Mouse (Mus musculus): ENCODE measurements around the gene Zranb3. TPM values are rescaled to one million over a fixed set of nuclear protein-coding genes. Genes with fewer than 3 reads are reported as not detected.

Gene Zranb3
- polyA plus RNA-seq, 1 experiment from 2014 or later = 1.4 TPM

DNA sequence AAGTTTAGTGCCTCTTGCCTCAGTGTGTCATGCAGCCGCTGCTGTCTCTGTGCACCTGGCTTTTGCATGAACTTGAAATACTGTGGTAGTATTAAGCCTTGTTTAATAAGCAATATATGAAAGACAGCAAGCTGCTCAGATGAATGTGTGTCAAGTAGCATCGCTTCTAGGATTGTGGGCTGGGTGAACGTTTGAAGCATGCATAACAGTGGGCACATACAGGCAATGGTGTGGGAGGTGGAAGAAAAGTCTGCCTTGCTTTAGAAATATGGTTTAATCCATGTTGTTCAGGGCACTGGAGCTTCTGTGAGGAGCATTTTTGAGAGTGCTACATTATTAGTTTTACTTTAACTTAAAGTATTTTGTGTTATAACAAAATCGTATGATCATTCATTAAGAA lies 109.0 kb downstream of the Zranb3 start:
- Histone ChIP-seq H3K9ac (ENCODE audit: low read length) (no peak overlapping the region), H3K27ac (replicated peaks) (no peak overlapping the region), H3K27me3 (ENCODE audit: control insufficient read depth, insufficient read depth, low read length) (no peaks in the 10 kb centered on the region), H3K4me3 (ENCODE audit: low read depth, low read length) (no peak overlapping the region), H3K9me3 (ENCODE audit: control insufficient read depth, low read length) (no peaks in the 10 kb centered on the region), H3K4me2 (replicated peaks; ENCODE audit: low read depth) (no peak overlapping the region), H3K4me1 (replicated peaks; ENCODE audit: control insufficient read depth, insufficient read depth) (no peaks in the 10 kb centered on the region), H3K36me3 (ENCODE audit: control insufficient read depth, insufficient read depth, low read length) (no peaks in the 10 kb centered on the region)
- WGBS = 93% methylated on average over 4 of the region's 4 CpGs
- DNase-seq (ENCODE audit: low spot score) (no peak), ATAC-seq (ENCODE audit: low FRiP score, low TSS enrichment) (no peak)
- TF ChIP-seq EP300 (optimal IDR thresholded peaks at IDR 0.05) (no peak), CTCF (IDR thresholded peaks at IDR 0.05; ENCODE audit: low read depth) (no peak)

DNA sequence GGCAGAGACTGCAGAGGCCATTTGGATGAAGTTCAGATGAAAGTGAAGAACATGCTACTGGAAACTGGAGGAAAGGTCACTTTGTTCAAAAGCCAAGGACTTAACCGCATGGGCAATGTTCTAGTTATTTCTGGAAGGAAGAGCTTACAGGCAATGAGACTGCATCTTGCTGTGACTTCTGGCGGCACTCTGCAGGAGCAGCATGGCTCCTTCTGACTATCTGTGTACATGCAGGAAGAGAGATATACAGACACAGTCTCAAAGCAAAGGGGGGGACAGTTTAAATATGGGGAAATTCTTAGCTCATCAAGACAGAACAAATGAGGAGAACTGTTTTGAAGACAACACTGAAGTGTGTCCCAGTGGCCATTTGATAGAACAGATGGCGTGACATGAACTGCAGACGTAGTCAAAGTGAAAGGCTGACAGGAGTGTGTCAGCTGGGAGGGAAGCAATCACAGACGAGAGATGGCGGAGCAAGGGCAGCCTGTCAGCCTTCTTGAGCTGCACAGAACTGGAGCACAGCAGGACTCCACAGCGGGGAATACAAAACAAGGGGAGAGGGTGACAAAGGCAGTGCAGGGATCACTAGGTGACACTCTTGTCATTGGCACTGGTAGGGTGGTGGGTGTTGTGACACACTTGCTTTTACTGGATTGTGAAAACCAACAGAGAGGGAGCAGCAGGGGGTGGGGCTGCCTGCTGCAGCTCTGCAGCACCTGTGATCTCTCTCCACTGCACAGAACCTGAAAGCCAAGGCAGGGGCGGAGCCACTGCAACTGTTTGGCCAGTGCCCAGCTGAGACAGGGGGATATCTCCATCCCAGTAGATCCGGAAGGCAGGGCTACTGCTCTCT lies 112.7 kb downstream of the Zranb3 start:
- Histone ChIP-seq H3K9ac (ENCODE audit: low read length) (peak overlapping the region; percentile 18; the same call in 1 of the 2 replicates), H3K9me3 (ENCODE audit: control insufficient read depth, low read length) (no peaks in the 10 kb centered on the region), H3K36me3 (ENCODE audit: control insufficient read depth, insufficient read depth, low read length) (no peaks in the 10 kb centered on the region), H3K4me2 (replicated peaks; ENCODE audit: low read depth) (no peak overlapping the region), H3K27me3 (ENCODE audit: control insufficient read depth, insufficient read depth, low read length) (no peaks in the 10 kb centered on the region), H3K4me3 (ENCODE audit: low read depth, low read length) (no peak overlapping the region), H3K4me1 (replicated peaks; ENCODE audit: control insufficient read depth, insufficient read depth) (no peaks in the 10 kb centered on the region), H3K27ac (replicated peaks) (peak overlapping the region; percentile 56)
- 56% methylated on average over 9 of the region's 9 CpGs for WGBS
- ATAC-seq (ENCODE audit: low FRiP score, low TSS enrichment) (peak; percentile 56; the same call in 1 of the 2 replicates), DNase-seq (ENCODE audit: low spot score) (peak; percentile 16)
- TF ChIP-seq EP300 (optimal IDR thresholded peaks at IDR 0.05) (no peak), CTCF (IDR thresholded peaks at IDR 0.05; ENCODE audit: low read depth) (peak; percentile 13; the same call in 1 of the 2 replicates)

DNA sequence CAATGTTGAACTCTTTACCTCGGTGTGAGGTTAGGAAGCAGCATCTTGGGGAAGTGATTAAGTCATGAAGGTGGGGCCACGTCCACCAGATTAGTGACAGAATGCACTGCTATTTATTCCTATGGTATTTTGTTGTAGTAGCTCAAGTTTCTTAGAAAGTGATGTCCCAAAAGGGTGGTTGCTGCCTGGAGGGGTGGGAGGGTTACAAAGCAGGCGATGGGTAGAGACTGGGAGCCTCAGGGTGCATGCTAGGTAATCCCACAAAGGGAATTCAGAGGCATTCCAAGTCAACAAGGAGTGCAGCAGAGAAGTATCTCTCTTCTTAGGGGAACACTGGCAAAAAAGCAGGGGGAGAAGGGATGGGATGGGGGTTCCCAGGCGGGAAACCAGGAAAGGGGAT lies 113.5 kb downstream of the Zranb3 start:
- H3K4me2 ChIP-seq (replicated peaks; ENCODE audit: low read depth) = no peak overlapping the region
- TF ChIP-seq EP300 (optimal IDR thresholded peaks at IDR 0.05) (no peak), CTCF (IDR thresholded peaks at IDR 0.05; ENCODE audit: low read depth) (no peak)
- H3K9ac ChIP-seq (ENCODE audit: low read length) = no peak overlapping the region
- no peaks in the 10 kb centered on the region for H3K4me1 ChIP-seq (replicated peaks; ENCODE audit: control insufficient read depth, insufficient read depth)
- H3K9me3 ChIP-seq (ENCODE audit: control insufficient read depth, low read length) = no peaks in the 10 kb centered on the region
- H3K27ac ChIP-seq (replicated peaks) = peak overlapping the region; percentile 35; the same call in 1 of the 2 replicates
- no peak for DNase-seq (ENCODE audit: low spot score)
- WGBS = 54% methylated on average over 4 of the region's 4 CpGs
- no peak for ATAC-seq (ENCODE audit: low FRiP score, low TSS enrichment)
- H3K4me3 ChIP-seq (ENCODE audit: low read depth, low read length) = no peak overlapping the region
- H3K27me3 ChIP-seq (ENCODE audit: control insufficient read depth, insufficient read depth, low read length) = no peaks in the 10 kb centered on the region
- H3K36me3 ChIP-seq (ENCODE audit: control insufficient read depth, insufficient read depth, low read length) = no peaks in the 10 kb centered on the region

DNA sequence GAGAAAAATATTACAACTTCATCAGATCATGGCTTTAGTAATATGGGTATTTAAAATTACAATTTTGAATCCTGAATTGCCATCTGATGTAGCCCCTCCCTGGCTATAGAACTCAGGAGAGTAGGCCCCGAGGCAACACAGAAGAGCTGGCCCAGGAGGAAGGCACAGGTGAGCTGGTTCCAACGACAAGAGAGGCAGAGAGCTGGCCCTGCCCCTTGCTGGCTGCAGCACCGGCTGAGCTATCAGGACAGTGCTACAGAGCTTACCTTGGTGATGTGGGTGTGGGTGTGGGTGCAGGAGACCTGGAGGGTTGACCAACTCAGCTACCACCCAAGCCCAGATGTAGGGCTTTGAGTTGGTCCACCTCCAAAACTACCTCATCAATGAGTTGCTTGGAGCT lies 114.6 kb downstream of the Zranb3 start:
- ATAC-seq (ENCODE audit: low FRiP score, low TSS enrichment) = no peak
- 65% methylated on average over 3 of the region's 3 CpGs for WGBS
- H3K4me1 ChIP-seq (replicated peaks; ENCODE audit: control insufficient read depth, insufficient read depth) = no peaks in the 10 kb centered on the region

DNA sequence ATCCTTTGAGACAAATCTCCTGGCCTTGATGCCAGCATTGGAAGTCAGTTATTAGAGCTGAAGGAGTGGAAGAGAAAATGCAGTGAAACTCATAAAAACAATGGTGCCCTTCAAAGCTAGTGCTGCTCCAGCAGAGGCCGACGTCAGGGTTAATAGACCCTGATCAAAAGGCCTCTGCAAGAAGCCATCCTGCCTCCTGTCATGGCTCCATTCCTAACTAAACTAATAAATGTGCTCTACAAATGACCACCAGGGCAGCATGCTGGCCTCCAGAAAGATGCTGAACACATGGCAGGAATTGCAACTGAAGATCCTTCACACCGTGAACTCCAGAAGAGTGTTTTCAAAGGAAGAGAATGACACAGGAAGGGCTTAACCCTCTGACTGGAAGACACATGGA lies 117.5 kb downstream of the Zranb3 start:
- 67% methylated on average over 3 of the region's 3 CpGs for WGBS
- TF ChIP-seq EP300 (optimal IDR thresholded peaks at IDR 0.05) (no peak), CTCF (IDR thresholded peaks at IDR 0.05; ENCODE audit: low read depth) (no peak)
- ATAC-seq (ENCODE audit: low FRiP score, low TSS enrichment) (no peak), DNase-seq (ENCODE audit: low spot score) (no peak)
- Histone ChIP-seq H3K4me2 (replicated peaks; ENCODE audit: low read depth) (no peak overlapping the region), H3K27me3 (ENCODE audit: control insufficient read depth, insufficient read depth, low read length) (no peaks in the 10 kb centered on the region), H3K9ac (ENCODE audit: low read length) (no peak overlapping the region), H3K9me3 (ENCODE audit: control insufficient read depth, low read length) (no peaks in the 10 kb centered on the region), H3K4me1 (replicated peaks; ENCODE audit: control insufficient read depth, insufficient read depth) (no peaks in the 10 kb centered on the region), H3K36me3 (ENCODE audit: control insufficient read depth, insufficient read depth, low read length) (no peaks in the 10 kb centered on the region), H3K4me3 (ENCODE audit: low read depth, low read length) (no peak overlapping the region), H3K27ac (replicated peaks) (no peak overlapping the region)

More for the DNA sequence above, 114.6 kb downstream of the Zranb3 start:
- no peak for DNase-seq (ENCODE audit: low spot score)
- no peak for TF ChIP-seq CTCF (IDR thresholded peaks at IDR 0.05; ENCODE audit: low read depth)
- no peak for TF ChIP-seq EP300 (optimal IDR thresholded peaks at IDR 0.05)
- no peaks in the 10 kb centered on the region for H3K9me3 ChIP-seq (ENCODE audit: control insufficient read depth, low read length)
- no peak overlapping the region for H3K9ac ChIP-seq (ENCODE audit: low read length)
- H3K4me2 ChIP-seq (replicated peaks; ENCODE audit: low read depth) = no peak overlapping the region
- no peak overlapping the region for H3K27ac ChIP-seq (replicated peaks)
- no peaks in the 10 kb centered on the region for H3K36me3 ChIP-seq (ENCODE audit: control insufficient read depth, insufficient read depth, low read length)
- no peaks in the 10 kb centered on the region for H3K27me3 ChIP-seq (ENCODE audit: control insufficient read depth, insufficient read depth, low read length)
- H3K4me3 ChIP-seq (ENCODE audit: low read depth, low read length) = no peak overlapping the region
